Mouse (Mus musculus) CH12.LX (cell line): ENCODE measurements around the gene Arhgef5. TPM values are rescaled to one million over a fixed set of nuclear protein-coding genes. Genes with fewer than 3 reads are reported as not detected.

Experiments
- DNase-seq: peaks from one replicate; pipeline ENCODE4 v3.0.0-alpha.2; 2013; ENCODE audit errors: extremely low read depth
- H3K27ac ChIP-seq: 2 replicates; pipeline ENCODE4 v1.5.1; 2012; ENCODE audit warnings: low read depth, mild to moderate bottlenecking, control low read depth, moderate library complexity; ENCODE audit not compliant: insufficient read depth
- H3K27me3 ChIP-seq: replicated peaks from 2 replicates; pipeline ENCODE3; 2012; ENCODE audit warnings: inconsistent platforms
- H3K36me3 ChIP-seq, 2 experiments: replicated peaks in 1 of 2; 2 replicates each; pipeline versions ENCODE3 to v1.6.1; 2012; ENCODE audit warnings: inconsistent platforms in 1 of 2, low read length in 1 of 2, mild to moderate bottlenecking in 1 of 2, mixed read lengths in 1 of 2, moderate library complexity in 1 of 2; ENCODE audit not compliant: control insufficient read depth in 1 of 2, insufficient read depth in 1 of 2
- H3K4me1 ChIP-seq, 2 experiments: 2 replicates each; pipeline ENCODE4 v1.6.1; 2012; ENCODE audit warnings: inconsistent platforms in 1 of 2, moderate library complexity in 1 of 2; ENCODE audit not compliant: insufficient read depth in 2 of 2, control insufficient read depth in 1 of 2
- H3K4me2 ChIP-seq: 2 replicates; pipeline ENCODE4 v1.6.1; 2012; ENCODE audit warnings: low read depth, mild to moderate bottlenecking, control low read depth; ENCODE audit not compliant: poor library complexity, insufficient read depth, severe bottlenecking
- H3K4me3 ChIP-seq, 3 experiments: fragments of 150-350 bp in 1 of 3; sonication (generic) in 1 of 3; replicated peaks in 1 of 3; 2 replicates each; pipeline versions ENCODE3 to v1.5.1; 2011 to 2012; ENCODE audit warnings: low read depth in 2 of 3, low read length in 2 of 3, mild to moderate bottlenecking in 2 of 3, moderate library complexity in 2 of 3, control low read depth in 1 of 3, improper control_type of control experiment in 1 of 3, inconsistent platforms in 1 of 3, mixed read lengths in 1 of 3; ENCODE audit not compliant: poor library complexity in 1 of 3
- H3K79me2 ChIP-seq: replicated peaks from 2 replicates; pipeline ENCODE4 v1.6.1; 2012; ENCODE audit warnings: mild to moderate bottlenecking, moderate library complexity; ENCODE audit not compliant: control insufficient read depth, poor library complexity, insufficient read depth, severe bottlenecking; ENCODE audit errors: extremely low read depth
- H3K9ac ChIP-seq: 2 replicates; pipeline ENCODE4 v1.6.1; 2012; ENCODE audit warnings: low read depth, mild to moderate bottlenecking, control low read depth, moderate library complexity; ENCODE audit not compliant: insufficient read depth
- H3K9me3 ChIP-seq: replicated peaks from 2 replicates; pipeline ENCODE3; 2012; ENCODE audit warnings: low read length, inconsistent platforms, mixed read lengths
- BHLHE40 ChIP-seq: IDR thresholded peaks from 2 replicates; pipeline ENCODE4 v1.6.1; 2011; ENCODE audit warnings: mild to moderate bottlenecking, low read depth, low read length, improper control_type of control experiment
- CHD2 ChIP-seq: IDR thresholded peaks from 2 replicates; pipeline ENCODE4 v1.6.1; 2011; ENCODE audit warnings: low read length, improper control_type of control experiment
- CTCF ChIP-seq, 2 experiments: IDR thresholded peaks in 1 of 2; conservative IDR thresholded peaks in 1 of 2; 2 replicates each; pipeline ENCODE4 v1.5.1; 2011 to 2012; ENCODE audit warnings: low read depth in 2 of 2, low read length in 2 of 2, improper control_type of control experiment in 1 of 2, inconsistent platforms in 1 of 2, mild to moderate bottlenecking in 1 of 2, moderate library complexity in 1 of 2
- E2F4 ChIP-seq: IDR thresholded peaks from 2 replicates; pipeline ENCODE4 v1.6.1; 2011; ENCODE audit warnings: low read depth, low read length, improper control_type of control experiment; ENCODE audit not compliant: insufficient replicate concordance
- EP300 ChIP-seq: IDR thresholded peaks from 2 replicates; pipeline ENCODE4 v1.6.1; 2011; ENCODE audit warnings: low read length, improper control_type of control experiment
- ETS1 ChIP-seq: conservative IDR thresholded peaks from 2 replicates; pipeline ENCODE4 v1.6.1; 2012; ENCODE audit warnings: low read depth, mild to moderate bottlenecking, inconsistent platforms, low read length, improper control_type of control experiment, moderate library complexity
- GABPA ChIP-seq: IDR thresholded peaks from 2 replicates; pipeline ENCODE4 v1.6.1; 2012; ENCODE audit warnings: low read depth, low read length, improper control_type of control experiment, inconsistent platforms; ENCODE audit not compliant: insufficient replicate concordance
- HCFC1 ChIP-seq: IDR thresholded peaks from 2 replicates; pipeline ENCODE4 v1.6.1; 2012; ENCODE audit warnings: low read depth, mild to moderate bottlenecking, inconsistent platforms, low read length, improper control_type of control experiment
- JUN ChIP-seq: IDR thresholded peaks from 2 replicates; pipeline ENCODE4 v1.6.1; 2011; ENCODE audit warnings: low read depth, mild to moderate bottlenecking, low read length, improper control_type of control experiment, moderate library complexity; ENCODE audit not compliant: insufficient read depth
- KAT2A ChIP-seq: IDR thresholded peaks from 2 replicates; pipeline ENCODE4 v1.6.1; 2012; ENCODE audit warnings: low read length, improper control_type of control experiment, inconsistent platforms; ENCODE audit not compliant: insufficient replicate concordance
- MAX ChIP-seq: IDR thresholded peaks from 2 replicates; pipeline ENCODE4 v1.6.1; 2011; ENCODE audit warnings: low read length, improper control_type of control experiment
- MEF2A ChIP-seq: IDR thresholded peaks from 2 replicates; pipeline ENCODE4 v1.6.1; 2014; ENCODE audit warnings: low read depth, mild to moderate bottlenecking, inconsistent platforms, low read length, improper control_type of control experiment, borderline replicate concordance
- MXI1 ChIP-seq: IDR thresholded peaks from 2 replicates; pipeline ENCODE4 v1.6.1; 2011; ENCODE audit warnings: mild to moderate bottlenecking, low read depth, low read length, improper control_type of control experiment
- MYC ChIP-seq: IDR thresholded peaks from 2 replicates; pipeline ENCODE4 v1.6.1; 2011; ENCODE audit warnings: low read depth, mild to moderate bottlenecking, improper control_type of control experiment, low read length
- NELFE ChIP-seq: IDR thresholded peaks from 2 replicates; pipeline ENCODE4 v1.6.1; 2011; ENCODE audit warnings: low read depth, low read length, improper control_type of control experiment
- PAX5 ChIP-seq: IDR thresholded peaks from 2 replicates; pipeline ENCODE4 v1.6.1; 2012; ENCODE audit warnings: low read length, inconsistent platforms, mixed read lengths
- POLR2AphosphoS2 ChIP-seq: IDR thresholded peaks from 2 replicates; pipeline ENCODE4 v1.6.1; 2011; ENCODE audit warnings: low read depth, low read length, improper control_type of control experiment
- SMC3 ChIP-seq: IDR thresholded peaks from 2 replicates; pipeline ENCODE4 v1.6.1; 2011; ENCODE audit warnings: low read depth, low read length, improper control_type of control experiment
- TBP ChIP-seq: conservative IDR thresholded peaks from 2 replicates; pipeline ENCODE4 v1.6.1; 2011; ENCODE audit warnings: low read depth, low read length, improper control_type of control experiment
- TCF12 ChIP-seq: IDR thresholded peaks from 2 replicates; pipeline ENCODE4 v1.6.1; 2014; ENCODE audit warnings: low read depth, mild to moderate bottlenecking, inconsistent platforms, low read length, improper control_type of control experiment
- UBTF ChIP-seq: IDR thresholded peaks from 2 replicates; pipeline ENCODE4 v1.6.1; 2012; ENCODE audit warnings: low read depth, mild to moderate bottlenecking, inconsistent platforms, low read length, improper control_type of control experiment, moderate library complexity
- USF1 ChIP-seq: IDR thresholded peaks from 2 replicates; pipeline ENCODE4 v1.6.1; 2014; ENCODE audit warnings: low read depth, mild to moderate bottlenecking, inconsistent platforms, low read length, improper control_type of control experiment
- USF2 ChIP-seq: conservative IDR thresholded peaks from 2 replicates; pipeline ENCODE4 v1.6.1; 2011; ENCODE audit warnings: low read depth, low read length, improper control_type of control experiment
- ZC3H11A ChIP-seq: IDR thresholded peaks from 2 replicates; pipeline ENCODE4 v1.6.1; 2012; ENCODE audit warnings: low read depth, mild to moderate bottlenecking, inconsistent platforms, low read length, improper control_type of control experiment
- ZNF384 ChIP-seq: IDR thresholded peaks from 2 replicates; pipeline ENCODE4 v1.6.1; 2012; ENCODE audit warnings: low read depth, low read length, improper control_type of control experiment, inconsistent platforms
- dilution Hi-C: fragments of 300-500 bp; cut with MboI; formaldehyde crosslinking; loops from 2 replicates; pipeline ENCODE4 v1.14.3; 2020; ENCODE audit warnings: low sequenced_read_pairs; ENCODE audit not compliant: extremely low pct_unique_long_range_greater_than_20kb, extremely low pct_ligation_motif_present
- in situ Hi-C: fragments of 300-500 bp; cut with MboI; formaldehyde crosslinking; loops from 3 replicates; pipeline ENCODE4 v1.14.3; 2019; ENCODE audit warnings: low sequenced_read_pairs, low pct_ligation_motif_present, low pct_unique_long_range_greater_than_20kb, mixed read lengths
- polyA plus RNA-seq: library from polyadenylated mRNA; unstranded; fragments of >175 nt; gene quantifications from 2 replicates; pipeline ENCODE4 v1.2.1, GENCODE M21; 2012; ENCODE audit warnings: low read depth; ENCODE audit not compliant: insufficient read length
- total RNA-seq, 2 experiments: library from RNA; depleted of rRNA; stranded (reverse); fragments of 300-350 nt in 1 of 2; fragments of >200 nt in 1 of 2; gene quantifications; 2 replicates each; pipeline ENCODE4 v1.2.3; 2012 to 2014

Arhgef5 gene
- total and polyA plus RNA-seq, 3 experiments: not detected

GRCm38 (mm10) chr6:43280481-43280880 lies 15.1 kb downstream of the Arhgef5 start:
- no peaks in the 10 kb centered on the region for H3K4me1 ChIP-seq
- TF ChIP-seq NELFE (no peak), ZC3H11A (no peak)
- H3K27ac ChIP-seq: no peak overlapping the region
- DNase-seq: no peak
- no peaks in the 10 kb centered on the region for H3K36me3 ChIP-seq
- H3K9ac ChIP-seq: no peak overlapping the region
- H3K27me3 ChIP-seq: no peaks in the 10 kb centered on the region
- dilution Hi-C loops: no loop called here
- no peak overlapping the region for H3K4me2 ChIP-seq
- H3K79me2 ChIP-seq: no peaks in the 10 kb centered on the region
- H3K9me3 ChIP-seq: no peaks in the 10 kb centered on the region
- in situ Hi-C loops: no loop called here
- H3K4me3 ChIP-seq: no peak overlapping the region

GRCm38 (mm10) chr6:43292041-43292440 lies 26.7 kb downstream of the Arhgef5 start:
- H3K27me3 ChIP-seq: no peaks in the 10 kb centered on the region
- in situ Hi-C loops: no loop called here

GRCm38 (mm10) chr6:43292471-43293076 lies 27.2 kb downstream of the Arhgef5 start:
- Histone ChIP-seq H3K9ac (no peak overlapping the region), H3K27me3 (no peaks in the 10 kb centered on the region), H3K4me1 (no peaks in the 10 kb centered on the region), H3K27ac (no peak overlapping the region), H3K36me3 (no peaks in the 10 kb centered on the region), H3K79me2 (no peaks in the 10 kb centered on the region), H3K4me3 (no peak overlapping the region), H3K9me3 (no peaks in the 10 kb centered on the region), H3K4me2 (no peak overlapping the region)
- in situ Hi-C loops: no loop called here
- dilution Hi-C loops: no loop called here
- DNase-seq: no peak
- TF ChIP-seq BHLHE40 (no peak), MYC (no peak), MEF2A (no peak), NELFE (no peak), SMC3 (no peak), USF2 (no peak), CHD2 (no peak), TBP (no peak), PAX5 (no peak), MAX (no peak), CTCF (conservative IDR thresholded peaks at IDR 0.05 in 1 of 2, IDR thresholded peaks at IDR 0.05 in 1 of 2; ENCODE audit: low read depth in 2 of 2, low read length in 2 of 2) (no peak)

More at GRCm38 (mm10) chr6:43292041-43292440, 26.7 kb downstream of the Arhgef5 start:
- Histone ChIP-seq H3K36me3 (no peaks in the 10 kb centered on the region), H3K4me1 (no peaks in the 10 kb centered on the region), H3K9ac (no peak overlapping the region), H3K4me2 (no peak overlapping the region), H3K9me3 (no peaks in the 10 kb centered on the region), H3K4me3 (no peak overlapping the region), H3K27ac (no peak overlapping the region), H3K79me2 (no peaks in the 10 kb centered on the region)
- no peak for DNase-seq
- dilution Hi-C loops: no loop called here
- TF ChIP-seq MEF2A: no peak
- TF ChIP-seq E2F4: no peak
- TF ChIP-seq ETS1: no peak
- no peak for TF ChIP-seq CTCF (conservative IDR thresholded peaks at IDR 0.05 in 1 of 2, IDR thresholded peaks at IDR 0.05 in 1 of 2; ENCODE audit: low read depth in 2 of 2, low read length in 2 of 2)
- TF ChIP-seq PAX5: no peak
- TF ChIP-seq UBTF: no peak
- no peak for TF ChIP-seq POLR2AphosphoS2
- no peak for TF ChIP-seq MYC
- TF ChIP-seq MXI1: no peak
- no peak for TF ChIP-seq USF1
- no peak for TF ChIP-seq GABPA
- TF ChIP-seq KAT2A: no peak
- no peak for TF ChIP-seq TCF12
- TF ChIP-seq TBP: no peak
- TF ChIP-seq HCFC1: no peak
- no peak for TF ChIP-seq ZNF384
- TF ChIP-seq SMC3: no peak
- TF ChIP-seq EP300: no peak
- TF ChIP-seq JUN: no peak
- no peak for TF ChIP-seq MAX
